Mouse (Mus musculus): ENCODE data around the gene Zfhx2. TPM values are rescaled to one million over a fixed set of nuclear protein-coding genes. Genes with fewer than 3 reads are reported as not detected.
"Not testable (repeated sequence)": the region's sequence is repeated elsewhere in the genome, so short reads cannot be mapped to it uniquely, and the experiment has no call there.

Zfhx2 gene
- total and polyA plus RNA-seq, 2 experiments from 2014 or later, result 1.1 to 1.8 TPM

DNA sequence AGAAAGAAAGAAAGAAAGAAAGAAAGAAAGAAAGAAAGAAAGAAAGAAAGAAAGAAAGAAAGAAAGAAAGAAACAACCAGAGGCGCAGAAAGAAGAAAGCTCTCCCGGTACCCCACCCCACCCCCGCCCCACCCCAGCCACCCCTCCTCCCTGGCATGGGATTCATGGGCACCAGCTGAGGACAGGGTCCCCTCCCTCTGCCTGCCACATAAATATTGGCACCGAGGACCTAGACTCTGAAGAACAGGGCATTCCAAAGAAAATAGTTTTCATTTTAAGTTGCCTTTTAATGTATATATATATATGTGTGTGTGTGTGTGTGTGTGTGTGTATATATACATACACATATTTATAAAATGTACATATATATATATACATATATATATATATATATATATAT, 39.1 kb downstream of the Zfhx2 start:
- no peak overlapping the region for H3K27ac ChIP-seq (ENCODE audit: low read depth)
- WGBS, result 73% methylated on average over 4 of the region's 4 CpGs
- H3K4me3 ChIP-seq (ENCODE audit: low read depth, low read length), result no peak overlapping the region
- H3K4me2 ChIP-seq (ENCODE audit: low read depth, low read length), result no peak overlapping the region
- no peaks in the 10 kb centered on the region for H3K36me3 ChIP-seq (replicated peaks; ENCODE audit: control insufficient read depth, insufficient read depth, low read length)
- H3K9me3 ChIP-seq (replicated peaks; ENCODE audit: control insufficient read depth, low read length), result no peaks in the 10 kb centered on the region
- ATAC-seq (ENCODE audit: insufficient read depth, low read depth) (no peak), DNase-seq (ENCODE audit: low spot score) (no peak)
- H3K9ac ChIP-seq (replicated peaks; ENCODE audit: low read depth, low read length), result no peak overlapping the region
- H3K4me1 ChIP-seq (ENCODE audit: control insufficient read depth, insufficient read depth), result no peaks in the 10 kb centered on the region
- TF ChIP-seq CTCF (IDR thresholded peaks at IDR 0.05; ENCODE audit: low read depth) (no peak), EP300 (IDR thresholded peaks at IDR 0.05; ENCODE audit: low read depth) (no peak)
- H3K27me3 ChIP-seq (ENCODE audit: control insufficient read depth, insufficient read depth, low read length), result no peaks in the 10 kb centered on the region

DNA sequence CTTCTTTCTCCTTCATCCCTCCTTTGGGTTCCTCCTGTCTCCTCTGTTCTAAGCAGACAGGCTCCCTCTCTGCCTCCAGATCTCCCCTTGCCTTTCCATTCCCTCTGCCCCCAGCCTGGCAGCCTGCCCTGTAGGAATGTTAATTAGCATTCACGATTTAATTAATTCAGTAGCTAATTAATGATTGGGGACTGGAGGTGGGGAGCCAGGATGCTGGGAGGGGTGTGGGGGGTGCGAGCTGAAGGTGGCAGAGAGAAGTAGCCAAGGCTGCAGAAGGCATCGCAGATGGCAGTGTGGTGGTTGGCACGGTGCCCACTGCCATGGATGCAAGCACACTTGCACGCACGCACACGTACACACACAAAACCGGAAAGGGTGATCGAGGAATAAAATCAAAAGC, 39.6 kb downstream of the Zfhx2 start:
- Histone ChIP-seq H3K4me1 (ENCODE audit: control insufficient read depth, insufficient read depth) (no peaks in the 10 kb centered on the region), H3K9ac (replicated peaks; ENCODE audit: low read depth, low read length) (no peak overlapping the region), H3K4me3 (ENCODE audit: low read depth, low read length) (no peak overlapping the region), H3K4me2 (ENCODE audit: low read depth, low read length) (no peak overlapping the region), H3K27ac (ENCODE audit: low read depth) (no peak overlapping the region), H3K36me3 (replicated peaks; ENCODE audit: control insufficient read depth, insufficient read depth, low read length) (no peaks in the 10 kb centered on the region), H3K27me3 (ENCODE audit: control insufficient read depth, insufficient read depth, low read length) (no peaks in the 10 kb centered on the region), H3K9me3 (replicated peaks; ENCODE audit: control insufficient read depth, low read length) (no peaks in the 10 kb centered on the region)
- no peak for ATAC-seq (ENCODE audit: insufficient read depth, low read depth)
- WGBS, result 68% methylated on average over 9 of the region's 9 CpGs
- no peak for DNase-seq (ENCODE audit: low spot score)
- no peak for TF ChIP-seq EP300 (IDR thresholded peaks at IDR 0.05; ENCODE audit: low read depth)

DNA sequence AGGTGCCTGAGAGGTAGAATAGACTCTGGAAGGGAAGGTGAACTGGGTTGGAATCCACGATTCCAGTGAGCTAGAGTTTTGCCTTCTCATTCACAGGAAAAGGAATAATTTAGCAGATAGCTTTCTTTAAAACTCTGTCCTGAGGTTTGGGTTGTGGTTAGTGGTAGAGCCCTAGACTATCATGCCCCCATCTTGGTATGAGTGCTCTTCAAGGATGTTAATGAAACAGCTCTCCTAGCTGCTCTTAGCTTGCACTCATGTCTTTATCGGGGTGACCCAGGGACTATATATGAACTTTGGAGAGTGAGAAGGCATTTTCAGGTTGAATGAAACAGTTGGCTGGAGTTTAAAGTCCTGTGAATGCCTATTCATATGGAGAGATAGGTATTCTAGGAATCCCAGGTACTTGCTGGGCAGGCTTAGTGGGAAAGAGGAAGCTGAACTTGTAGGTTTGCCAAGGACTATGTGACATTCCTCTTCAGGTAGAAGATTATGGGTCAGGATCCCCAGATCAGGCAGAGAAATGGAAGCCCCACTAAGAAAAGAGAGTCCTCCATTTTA, 44.1 kb downstream of the Zfhx2 start:
- no peaks in the 10 kb centered on the region for H3K9me3 ChIP-seq (replicated peaks; ENCODE audit: control insufficient read depth, low read length)
- ATAC-seq (ENCODE audit: insufficient read depth, low read depth), result no peak
- H3K27me3 ChIP-seq (ENCODE audit: control insufficient read depth, insufficient read depth, low read length), result no peaks in the 10 kb centered on the region
- no peak overlapping the region for H3K4me3 ChIP-seq (ENCODE audit: low read depth, low read length)
- H3K4me2 ChIP-seq (ENCODE audit: low read depth, low read length), result no peak overlapping the region
- H3K4me1 ChIP-seq (ENCODE audit: control insufficient read depth, insufficient read depth), result no peaks in the 10 kb centered on the region
- H3K27ac ChIP-seq (ENCODE audit: low read depth), result no peak overlapping the region
- 58% methylated on average over 2 of the region's 2 CpGs for WGBS
- H3K36me3 ChIP-seq (replicated peaks; ENCODE audit: control insufficient read depth, insufficient read depth, low read length), result no peaks in the 10 kb centered on the region
- DNase-seq (ENCODE audit: low spot score), result no peak
- no peak overlapping the region for H3K9ac ChIP-seq (replicated peaks; ENCODE audit: low read depth, low read length)
- TF ChIP-seq CTCF (IDR thresholded peaks at IDR 0.05; ENCODE audit: low read depth), result no peak
- TF ChIP-seq EP300 (IDR thresholded peaks at IDR 0.05; ENCODE audit: low read depth), result no peak

DNA sequence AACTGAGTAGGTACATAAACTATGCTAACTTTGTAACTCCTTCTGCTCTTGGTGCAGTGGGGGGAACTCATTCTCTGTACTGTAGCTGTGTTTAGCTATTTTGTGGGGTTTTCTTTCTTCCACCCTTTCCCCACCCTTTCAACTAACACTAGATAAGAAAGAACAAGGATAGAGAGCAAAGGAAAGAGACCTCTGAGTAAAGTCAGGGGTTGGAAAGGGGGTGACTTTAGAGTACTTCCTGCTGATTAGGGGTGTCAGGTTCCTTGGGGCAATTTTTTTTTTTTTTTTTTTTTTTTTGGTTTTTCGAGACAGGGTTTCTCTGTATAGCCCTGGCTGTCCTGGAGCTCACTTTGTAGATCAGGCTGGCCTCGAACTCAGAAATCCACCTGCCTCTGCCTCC, 48.4 kb downstream of the Zfhx2 start:
- H3K36me3 ChIP-seq (replicated peaks; ENCODE audit: control insufficient read depth, insufficient read depth, low read length); ATAC-seq (ENCODE audit: insufficient read depth, low read depth): not testable (repeated sequence)
- WGBS, result no CpG with 5 or more reads among the region's 2 CpGs

DNA sequence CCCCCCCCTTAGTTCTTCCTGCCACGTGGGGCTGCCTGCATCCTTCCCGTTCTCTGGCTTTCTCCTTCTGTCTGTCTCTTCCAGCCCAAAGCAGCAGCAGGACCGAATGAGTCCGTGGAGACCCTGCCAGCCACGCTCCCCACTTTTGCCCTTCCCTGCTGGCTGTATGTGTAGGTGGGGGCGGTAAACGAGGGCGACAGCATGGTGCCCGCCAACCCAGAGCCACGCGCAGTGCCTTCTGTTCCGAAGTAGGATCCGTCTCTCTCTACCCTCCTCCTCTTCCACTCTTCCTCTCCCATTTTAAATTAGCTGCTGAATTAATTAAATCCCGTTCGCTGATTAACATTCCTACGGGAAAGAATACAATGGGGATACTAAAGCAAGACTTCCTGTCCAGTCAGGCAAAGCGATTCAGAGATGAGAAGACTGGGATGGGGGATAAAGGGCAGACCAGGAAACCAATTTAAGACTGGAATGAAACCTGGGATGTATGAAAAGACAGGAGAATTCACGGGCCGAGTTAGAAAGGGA, 59.4 kb downstream of the Zfhx2 start:
- Histone ChIP-seq H3K4me2 (ENCODE audit: low read depth, low read length) (no peak overlapping the region), H3K27me3 (ENCODE audit: control insufficient read depth, insufficient read depth, low read length) (no peaks in the 10 kb centered on the region), H3K4me1 (ENCODE audit: control insufficient read depth, insufficient read depth) (no peaks in the 10 kb centered on the region), H3K27ac (ENCODE audit: low read depth) (no peak overlapping the region), H3K9me3 (replicated peaks; ENCODE audit: control insufficient read depth, low read length) (no peaks in the 10 kb centered on the region), H3K4me3 (ENCODE audit: low read depth, low read length) (no peak overlapping the region), H3K36me3 (replicated peaks; ENCODE audit: control insufficient read depth, insufficient read depth, low read length) (no peaks in the 10 kb centered on the region), H3K9ac (replicated peaks; ENCODE audit: low read depth, low read length) (no peak overlapping the region)
- DNase-seq (ENCODE audit: low spot score), result no peak
- TF ChIP-seq CTCF (IDR thresholded peaks at IDR 0.05; ENCODE audit: low read depth) (no peak), EP300 (IDR thresholded peaks at IDR 0.05; ENCODE audit: low read depth) (no peak)
- WGBS, result 43% methylated on average over 19 of the region's 19 CpGs
- no peak for ATAC-seq (ENCODE audit: insufficient read depth, low read depth)

More for the DNA sequence above, 48.4 kb downstream of the Zfhx2 start:
- DNase-seq (ENCODE audit: low spot score); H3K4me2 ChIP-seq (ENCODE audit: low read depth, low read length); H3K27ac ChIP-seq (ENCODE audit: low read depth); H3K4me1 ChIP-seq (ENCODE audit: control insufficient read depth, insufficient read depth); H3K4me3 ChIP-seq (ENCODE audit: low read depth, low read length); H3K9me3 ChIP-seq (replicated peaks; ENCODE audit: control insufficient read depth, low read length); H3K27me3 ChIP-seq (ENCODE audit: control insufficient read depth, insufficient read depth, low read length); H3K9ac ChIP-seq (replicated peaks; ENCODE audit: low read depth, low read length): not testable (repeated sequence)

DNA sequence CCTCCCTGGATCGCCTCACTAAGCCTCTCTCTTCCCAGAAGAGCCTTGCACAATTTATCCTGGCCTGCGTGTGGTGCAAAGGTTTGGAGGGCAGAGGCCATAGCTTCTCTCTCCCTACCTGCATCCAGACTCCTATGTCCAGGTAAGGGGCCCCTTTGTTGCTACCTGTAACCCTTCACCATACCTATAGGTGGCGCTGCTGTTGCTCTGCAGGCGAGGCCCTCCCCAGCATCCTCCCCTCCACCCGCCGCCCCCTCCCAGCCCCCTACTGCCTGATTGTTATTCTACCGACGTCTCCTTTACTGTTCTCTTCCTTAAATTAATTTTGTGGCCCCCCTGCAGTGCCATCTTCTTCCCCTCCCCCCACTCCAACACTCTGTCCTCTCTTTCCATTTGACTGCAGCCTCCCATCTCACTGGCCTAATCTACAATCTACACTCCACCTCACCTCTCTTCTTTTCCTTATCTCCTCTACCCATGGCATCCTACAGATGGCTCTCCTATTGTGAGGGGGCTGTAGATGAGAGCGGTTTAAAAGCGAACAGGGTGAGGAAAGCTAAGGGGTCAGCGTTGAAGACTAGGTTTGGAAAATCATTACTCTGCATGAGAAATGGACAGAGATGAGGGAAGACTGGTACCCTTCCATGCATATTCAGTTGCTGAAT, 63.0 kb downstream of the Zfhx2 start:
- Histone ChIP-seq H3K9ac (replicated peaks; ENCODE audit: low read depth, low read length) (no peak overlapping the region), H3K4me1 (ENCODE audit: control insufficient read depth, insufficient read depth) (no peaks in the 10 kb centered on the region), H3K27me3 (ENCODE audit: control insufficient read depth, insufficient read depth, low read length) (no peaks in the 10 kb centered on the region), H3K9me3 (replicated peaks; ENCODE audit: control insufficient read depth, low read length) (no peaks in the 10 kb centered on the region), H3K27ac (ENCODE audit: low read depth) (no peak overlapping the region), H3K4me3 (ENCODE audit: low read depth, low read length) (no peak overlapping the region), H3K36me3 (replicated peaks; ENCODE audit: control insufficient read depth, insufficient read depth, low read length) (peaks cover 14% of the 10 kb centered on the region), H3K4me2 (ENCODE audit: low read depth, low read length) (no peak overlapping the region)
- ATAC-seq (ENCODE audit: insufficient read depth, low read depth) (no peak), DNase-seq (ENCODE audit: low spot score) (no peak)
- TF ChIP-seq CTCF (IDR thresholded peaks at IDR 0.05; ENCODE audit: low read depth) (peak; percentile 41), EP300 (IDR thresholded peaks at IDR 0.05; ENCODE audit: low read depth) (no peak)
- 9% methylated on average over 11 of the region's 11 CpGs for WGBS

All from heart, postnatal 0 days (tissue).